Mouse (Mus musculus) c-Kit-positive CD71-positive TER-119-positive erythroid progenitor cells, embryonic 14.5 days (primary cell): Measurements from ENCODE around the gene Adprh.
"Not testable (repeated sequence)": the region's sequence is repeated elsewhere in the genome, so short reads cannot be mapped to it uniquely, and the experiment has no call there.

Experiments
- DNase-seq: peaks from one replicate; pipeline ENCODE4 v3.0.0-alpha.2; 2013; ENCODE audit warnings: low spot score

The Adprh gene

GRCm38 (mm10) chr16:38467091-38467916 lies 14.8 kb upstream of the Adprh start:
- no peak for DNase-seq

- no peak for DNase-seq
Measured at GRCm38 (mm10) chr16:38466089-38466488, 13.6 kb upstream of the Adprh start.

GRCm38 (mm10) chr16:38463305-38463704 lies 10.8 kb upstream of the Adprh start:
- no peak for DNase-seq

- no peak for DNase-seq
Measured at GRCm38 (mm10) chr16:38462161-38462560, 9.7 kb upstream of the Adprh start.

- no peak for DNase-seq
Measured at GRCm38 (mm10) chr16:38461749-38462148, 9.2 kb upstream of the Adprh start.

- DNase-seq: no peak
Measured at GRCm38 (mm10) chr16:38459990-38460389, 7.5 kb upstream of the Adprh start.

- peak; percentile 41 for DNase-seq
Measured at GRCm38 (mm10) chr16:38458600-38459280, 6.2 kb upstream of the Adprh start.

- DNase-seq: no peak
Measured at GRCm38 (mm10) chr16:38456812-38457567, 4.5 kb upstream of the Adprh start.

GRCm38 (mm10) chr16:38455511-38456418 lies 3.3 kb upstream of the Adprh start, which contains the start of gene Cd80:
Gene Cd80 (plus strand): TSS chr16:38455561.
- no peak for DNase-seq

GRCm38 (mm10) chr16:38454533-38455254 lies 2.2 kb upstream of the Adprh start:
- no peak for DNase-seq

- DNase-seq: no peak
Measured at GRCm38 (mm10) chr16:38453952-38454351, 1.4 kb upstream of the Adprh start.

GRCm38 (mm10) chr16:38453203-38453553 lies 675 bp upstream of the Adprh start:
- DNase-seq: no peak

- DNase-seq: no peak
Measured at GRCm38 (mm10) chr16:38451421-38452205, 890 bp downstream of the Adprh start.

- DNase-seq: no peak
Measured at GRCm38 (mm10) chr16:38450707-38451106, 1.8 kb downstream of the Adprh start.

- DNase-seq: no peak
Measured at GRCm38 (mm10) chr16:38448458-38448857, 4.0 kb downstream of the Adprh start.

GRCm38 (mm10) chr16:38447366-38447765 lies 5.1 kb downstream of the Adprh start:
- no peak for DNase-seq

GRCm38 (mm10) chr16:38446141-38446540 lies 6.4 kb downstream of the Adprh start:
- DNase-seq: not testable (repeated sequence)

- no peak for DNase-seq
Measured at GRCm38 (mm10) chr16:38445576-38445975, 6.9 kb downstream of the Adprh start.

GRCm38 (mm10) chr16:38445046-38445445 lies 7.5 kb downstream of the Adprh start:
- DNase-seq: no peak
